Mouse (Mus musculus) embryonic facial prominence, embryonic 13.5 days (tissue): ENCODE data around the gene Cept1. TPM values are rescaled to one million over a fixed set of nuclear protein-coding genes. Genes with fewer than 3 reads are reported as not detected.

Experiments used
- ATAC-seq: fragments of 200-750 bp; cut with Nextera tagmentation; 2 replicates; pipeline ENCODE4 v1.8.0; 2017; ENCODE audit warnings: low read depth; ENCODE audit not compliant: insufficient number of reproducible peaks, insufficient read depth, low FRiP score, low TSS enrichment
- H3K27ac ChIP-seq: fragments of 300-500 bp; sonication (generic); 2 replicates; pipeline ENCODE4 v1.5.1; 2015; ENCODE audit warnings: moderate library complexity, mild to moderate bottlenecking, inconsistent platforms
- H3K27me3 ChIP-seq: fragments of 300-500 bp; sonication (generic); 2 replicates; pipeline ENCODE4 v1.6.1; 2015; ENCODE audit warnings: mild to moderate bottlenecking, inconsistent platforms
- H3K36me3 ChIP-seq: fragments of 300-500 bp; sonication (generic); 2 replicates; pipeline ENCODE4 v1.6.1; 2015; ENCODE audit warnings: mild to moderate bottlenecking, inconsistent platforms
- H3K4me1 ChIP-seq: fragments of 300-500 bp; sonication (generic); 2 replicates; pipeline ENCODE4 v1.6.1; 2015; ENCODE audit warnings: inconsistent platforms
- H3K4me2 ChIP-seq: fragments of 300-500 bp; sonication (generic); 2 replicates; pipeline ENCODE4 v1.6.1; 2015; ENCODE audit warnings: moderate library complexity, mild to moderate bottlenecking, inconsistent platforms
- H3K4me3 ChIP-seq: fragments of 300-500 bp; sonication (generic); 2 replicates; pipeline ENCODE4 v1.5.1; 2015; ENCODE audit warnings: mild to moderate bottlenecking, inconsistent platforms
- H3K9ac ChIP-seq: fragments of 300-500 bp; sonication (generic); 2 replicates; pipeline ENCODE4 v1.6.1; 2015; ENCODE audit warnings: mild to moderate bottlenecking, inconsistent platforms
- H3K9me3 ChIP-seq: fragments of 300-500 bp; sonication (generic); 2 replicates; pipeline ENCODE4 v1.6.1; 2016; ENCODE audit warnings: inconsistent platforms
- WGBS: fragments of 180-500 bp; shearing (Covaris S2); methylation state at CpG from one replicate; pipeline ENCODE4 v1.1.7; 2015; ENCODE audit warnings: mixed read lengths; 5-methylcytosine and 5-hydroxymethylcytosine counted together
- polyA plus RNA-seq: library from polyadenylated mRNA; unstranded; fragments of >200 nt; fragmentation: Nextera tagmentation; extraction: Ambion mirVana; gene quantifications from 2 replicates; pipeline ENCODE4 v1.2.1, GENCODE M21; 2015

The Cept1 gene
- polyA plus RNA-seq, 1 experiment from 2014 or later: 55.4 TPM

GRCm38 (mm10) chr3:106493882-106494281, 53.7 kb downstream of the Cept1 start:
- Histone ChIP-seq H3K9ac (no peak overlapping the region), H3K27me3 (no peaks in the 10 kb centered on the region), H3K4me2 (no peak overlapping the region), H3K4me3 (no peak overlapping the region), H3K27ac (no peak overlapping the region), H3K9me3 (no peaks in the 10 kb centered on the region), H3K36me3 (peaks cover 6% of the 10 kb centered on the region; the same call in 1 of the 2 replicates), H3K4me1 (no peaks in the 10 kb centered on the region)
- 79% methylated on average over 3 of the region's 3 CpGs for WGBS
- no peak for ATAC-seq

- no peaks in the 10 kb centered on the region for H3K4me1 ChIP-seq
- H3K27me3 ChIP-seq: no peaks in the 10 kb centered on the region
- no peaks in the 10 kb centered on the region for H3K9me3 ChIP-seq
- 90% methylated on average over 8 of the region's 8 CpGs for WGBS
- H3K36me3 ChIP-seq: no peaks in the 10 kb centered on the region
- H3K4me2 ChIP-seq: no peak overlapping the region
- H3K27ac ChIP-seq: no peak overlapping the region
- H3K4me3 ChIP-seq: no peak overlapping the region
- no peak for ATAC-seq
- no peak overlapping the region for H3K9ac ChIP-seq
Measured at GRCm38 (mm10) chr3:106493202-106493601, 54.4 kb downstream of the Cept1 start.

GRCm38 (mm10) chr3:106492723-106493122, 54.9 kb downstream of the Cept1 start:
- Histone ChIP-seq H3K9ac (no peak overlapping the region), H3K4me3 (no peak overlapping the region), H3K4me1 (no peaks in the 10 kb centered on the region), H3K4me2 (no peak overlapping the region), H3K27ac (no peak overlapping the region), H3K36me3 (no peaks in the 10 kb centered on the region), H3K9me3 (no peaks in the 10 kb centered on the region), H3K27me3 (no peaks in the 10 kb centered on the region)
- ATAC-seq: no peak
- 94% methylated on average over 1 of the region's 1 CpGs for WGBS

- H3K4me3 ChIP-seq: no peak overlapping the region
- H3K27me3 ChIP-seq: no peaks in the 10 kb centered on the region
- H3K36me3 ChIP-seq: no peaks in the 10 kb centered on the region
Measured at GRCm38 (mm10) chr3:106490239-106490638, 57.4 kb downstream of the Cept1 start.

GRCm38 (mm10) chr3:106487551-106487950, 60.1 kb downstream of the Cept1 start:
- Histone ChIP-seq H3K27ac (no peak overlapping the region), H3K4me3 (no peak overlapping the region), H3K4me1 (peaks cover 4% of the 10 kb centered on the region; the same call in 1 of the 2 replicates), H3K9me3 (no peaks in the 10 kb centered on the region), H3K4me2 (no peak overlapping the region), H3K9ac (no peak overlapping the region), H3K27me3 (peaks cover 5% of the 10 kb centered on the region), H3K36me3 (no peaks in the 10 kb centered on the region)
- 76% methylated on average over 2 of the region's 2 CpGs for WGBS
- no peak for ATAC-seq

More at GRCm38 (mm10) chr3:106490239-106490638, 57.4 kb downstream of the Cept1 start:
- WGBS: 79% methylated on average over 4 of the region's 4 CpGs
- no peak overlapping the region for H3K9ac ChIP-seq
- H3K4me1 ChIP-seq: no peaks in the 10 kb centered on the region
- no peaks in the 10 kb centered on the region for H3K9me3 ChIP-seq
- ATAC-seq: no peak
- H3K4me2 ChIP-seq: no peak overlapping the region
- H3K27ac ChIP-seq: no peak overlapping the region

- no peak overlapping the region for H3K9ac ChIP-seq
- H3K27ac ChIP-seq: no peak overlapping the region
- no peaks in the 10 kb centered on the region for H3K9me3 ChIP-seq
- 77% methylated on average over 5 of the region's 5 CpGs for WGBS
- H3K27me3 ChIP-seq: peaks cover 19% of the 10 kb centered on the region
- peaks cover 4% of the 10 kb centered on the region; the same call in 1 of the 2 replicates for H3K4me1 ChIP-seq
- no peak for ATAC-seq
- no peak overlapping the region for H3K4me3 ChIP-seq
- H3K4me2 ChIP-seq: no peak overlapping the region
- no peaks in the 10 kb centered on the region for H3K36me3 ChIP-seq
Measured at GRCm38 (mm10) chr3:106485810-106486209, 61.8 kb downstream of the Cept1 start.

- H3K4me3 ChIP-seq: no peak overlapping the region
- H3K4me2 ChIP-seq: no peak overlapping the region
- H3K9me3 ChIP-seq: no peaks in the 10 kb centered on the region
- H3K27ac ChIP-seq: no peak overlapping the region
- H3K9ac ChIP-seq: no peak overlapping the region
- H3K36me3 ChIP-seq: no peaks in the 10 kb centered on the region
- no peak for ATAC-seq
- 71% methylated on average over 3 of the region's 3 CpGs for WGBS
- H3K27me3 ChIP-seq: peaks cover 19% of the 10 kb centered on the region
- H3K4me1 ChIP-seq: peaks cover 4% of the 10 kb centered on the region; the same call in 1 of the 2 replicates
Measured at GRCm38 (mm10) chr3:106484861-106485260, 62.7 kb downstream of the Cept1 start.

- no peak overlapping the region for H3K9ac ChIP-seq
- no peak overlapping the region for H3K4me2 ChIP-seq
- WGBS: 42% methylated on average over 4 of the region's 4 CpGs
- no peaks in the 10 kb centered on the region for H3K36me3 ChIP-seq
- H3K4me3 ChIP-seq: no peak overlapping the region
- no peak for ATAC-seq
- no peaks in the 10 kb centered on the region for H3K9me3 ChIP-seq
- peaks cover 4% of the 10 kb centered on the region; the same call in 1 of the 2 replicates for H3K4me1 ChIP-seq
- peaks cover 19% of the 10 kb centered on the region for H3K27me3 ChIP-seq
- no peak overlapping the region for H3K27ac ChIP-seq
Measured at GRCm38 (mm10) chr3:106483796-106484405, 63.7 kb downstream of the Cept1 start.

- H3K4me3 ChIP-seq: no peak overlapping the region
- H3K27me3 ChIP-seq: peaks cover 19% of the 10 kb centered on the region
- H3K9ac ChIP-seq: no peak overlapping the region
- no peak overlapping the region for H3K27ac ChIP-seq
- H3K4me1 ChIP-seq: peaks cover 4% of the 10 kb centered on the region; the same call in 1 of the 2 replicates
- H3K36me3 ChIP-seq: no peaks in the 10 kb centered on the region
- ATAC-seq: no peak
- H3K4me2 ChIP-seq: peak overlapping the region; percentile 94
- 54% methylated on average over 7 of the region's 7 CpGs for WGBS
- H3K9me3 ChIP-seq: no peaks in the 10 kb centered on the region
Measured at GRCm38 (mm10) chr3:106483297-106483696, 64.3 kb downstream of the Cept1 start.

- WGBS: 1% methylated on average over 39 of the region's 44 CpGs
- ATAC-seq: peak; percentile 63; the same call in 1 of the 2 replicates
- peaks cover 19% of the 10 kb centered on the region for H3K27me3 ChIP-seq
- H3K4me1 ChIP-seq: peaks cover 4% of the 10 kb centered on the region; the same call in 1 of the 2 replicates
- no peak within 1 kb of the TSS for H3K27ac ChIP-seq
- H3K4me3 ChIP-seq: peak within 1 kb of the TSS; percentile 62
- H3K9me3 ChIP-seq: no peaks in the 10 kb centered on the region
- H3K36me3 ChIP-seq: no peaks in the 10 kb centered on the region
- H3K9ac ChIP-seq: peak within 1 kb of the TSS; percentile 77
- peak within 1 kb of the TSS; percentile 94 for H3K4me2 ChIP-seq
Measured at GRCm38 (mm10) chr3:106482281-106483081, 65.1 kb downstream of the Cept1 start, which contains the start of gene Dennd2d. TSS of gene Dennd2d (plus strand) at chr3:106482405.

- Histone ChIP-seq H3K4me1 (no peaks in the 10 kb centered on the region), H3K4me3 (no peak overlapping the region), H3K9me3 (no peaks in the 10 kb centered on the region), H3K4me2 (no peak overlapping the region), H3K27ac (no peak overlapping the region), H3K9ac (no peak overlapping the region), H3K27me3 (peaks cover 7% of the 10 kb centered on the region), H3K36me3 (no peaks in the 10 kb centered on the region)
- WGBS: 90% methylated on average over 1 of the region's 1 CpGs
- no peak for ATAC-seq
Measured at GRCm38 (mm10) chr3:106476863-106477262, 70.7 kb downstream of the Cept1 start.

GRCm38 (mm10) chr3:106474210-106474609, 73.4 kb downstream of the Cept1 start:
- 86% methylated on average over 4 of the region's 4 CpGs for WGBS
- Histone ChIP-seq H3K27ac (no peak overlapping the region), H3K4me1 (no peaks in the 10 kb centered on the region), H3K9me3 (no peaks in the 10 kb centered on the region), H3K4me2 (no peak overlapping the region), H3K9ac (no peak overlapping the region), H3K36me3 (no peaks in the 10 kb centered on the region), H3K4me3 (no peak overlapping the region), H3K27me3 (no peaks in the 10 kb centered on the region)
- ATAC-seq: no peak
